Mouse (Mus musculus) kidney, embryonic 16.5 days (tissue): ENCODE measurements at regions not wholly inside any gene's neighbourhood (a gene's known extent, or its start where the extent isn't known, plus 50 kb on each side); places are given as distances from the start of the nearest gene placed in this dataset.

Source experiments
- ATAC-seq: fragments of 200-750 bp; cut with Nextera tagmentation; 2 replicates; pipeline ENCODE4 v1.8.0; 2017; ENCODE audit warnings: moderate TSS enrichment; ENCODE audit not compliant: low FRiP score, low TSS enrichment
- H3K27ac ChIP-seq: fragments of 300-500 bp; sonication (generic); 2 replicates; pipeline ENCODE4 v1.5.1; 2014; ENCODE audit warnings: low read length
- H3K27me3 ChIP-seq: fragments of 300-500 bp; sonication (generic); 2 replicates; pipeline ENCODE4 v1.6.1; 2014; ENCODE audit warnings: low read length, control low read depth, mixed read lengths; ENCODE audit not compliant: insufficient read depth
- H3K36me3 ChIP-seq: fragments of 300-500 bp; sonication (generic); 2 replicates; pipeline ENCODE4 v1.6.1; 2014; ENCODE audit warnings: low read length, control low read depth, mixed read lengths; ENCODE audit not compliant: insufficient read depth
- H3K4me1 ChIP-seq: fragments of 300-500 bp; sonication (generic); 2 replicates; pipeline ENCODE4 v1.6.1; 2014; ENCODE audit warnings: low read length, control low read depth, mixed read lengths; ENCODE audit not compliant: insufficient read depth
- H3K4me2 ChIP-seq: fragments of 300-500 bp; sonication (generic); replicated peaks from 2 replicates; pipeline ENCODE4 v1.6.1; 2014; ENCODE audit warnings: low read depth, low read length
- H3K4me3 ChIP-seq: fragments of 300-500 bp; sonication (generic); 2 replicates; pipeline ENCODE4 v1.5.1; 2014; ENCODE audit warnings: mild to moderate bottlenecking, low read length
- H3K9ac ChIP-seq: fragments of 300-500 bp; sonication (generic); replicated peaks from 2 replicates; pipeline ENCODE4 v1.6.1; 2014; ENCODE audit warnings: low read length
- H3K9me3 ChIP-seq: fragments of 300-500 bp; sonication (generic); 2 replicates; pipeline ENCODE4 v1.6.1; 2016; ENCODE audit warnings: low read length, control low read depth
- WGBS: fragments of 180-500 bp; shearing (Covaris S2); extraction: QIAGEN DNeasy Blood & Tissue Kit; methylation state at CpG from one replicate; pipeline ENCODE4 v1.1.7; 2014; 5-methylcytosine and 5-hydroxymethylcytosine counted together

DNA sequence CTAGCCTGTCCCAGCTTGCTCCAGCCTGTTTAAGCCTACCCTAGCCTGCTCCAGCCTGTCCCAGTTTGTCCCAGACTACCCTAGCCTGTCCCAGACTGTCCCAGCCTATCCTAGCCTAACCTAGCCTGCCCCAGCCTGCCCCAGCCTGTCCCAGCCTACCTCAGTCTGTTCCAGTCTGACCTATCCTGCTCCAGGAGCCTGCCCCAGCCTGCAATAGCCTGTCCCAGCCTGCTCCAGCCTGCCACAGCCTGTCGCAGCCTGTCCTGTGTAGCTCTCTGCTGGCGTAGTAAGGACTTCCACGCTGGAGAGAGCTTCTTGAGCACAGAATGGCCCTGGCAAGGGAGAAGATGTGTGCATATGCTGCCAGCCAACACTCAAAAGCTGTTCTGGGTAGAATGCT lies 192.5 kb downstream of the Cdh26 start:
- Histone ChIP-seq H3K4me3 (no peak overlapping the region), H3K4me2 (no peak overlapping the region), H3K36me3 (no peaks in the 10 kb centered on the region), H3K27ac (no peak overlapping the region), H3K9me3 (no peaks in the 10 kb centered on the region), H3K27me3 (no peaks in the 10 kb centered on the region), H3K9ac (no peak overlapping the region), H3K4me1 (peaks cover 18% of the 10 kb centered on the region)
- 66% methylated on average over 3 of the region's 3 CpGs for WGBS
- peak; percentile 81 for ATAC-seq

DNA sequence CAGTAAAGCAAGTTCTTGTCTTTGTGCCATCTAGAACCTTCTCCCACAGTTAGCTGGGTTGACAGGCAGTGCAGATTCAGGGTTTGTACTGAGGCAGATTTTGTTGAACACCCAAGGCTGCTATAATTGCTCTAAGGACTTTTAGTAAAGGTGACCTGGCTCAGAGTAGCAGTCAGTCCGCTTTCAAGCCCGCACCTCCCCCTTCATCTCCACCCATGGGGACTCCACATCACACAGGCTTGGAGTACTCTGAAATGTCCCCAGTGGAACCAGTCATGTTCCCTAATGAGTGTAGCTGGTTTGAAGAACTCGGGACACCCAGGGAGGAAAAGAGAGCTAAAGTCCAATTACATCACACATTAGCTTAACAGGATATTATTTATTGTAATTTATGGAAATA lies 194.1 kb downstream of the Cdh26 start:
- Histone ChIP-seq H3K36me3 (no peaks in the 10 kb centered on the region), H3K9ac (no peak overlapping the region), H3K4me2 (no peak overlapping the region), H3K9me3 (no peaks in the 10 kb centered on the region), H3K27ac (no peak overlapping the region), H3K4me3 (no peak overlapping the region), H3K4me1 (peaks cover 25% of the 10 kb centered on the region), H3K27me3 (no peaks in the 10 kb centered on the region; the same call in none of the 2 replicates)
- no peak for ATAC-seq
- WGBS: 87% methylated on average over 3 of the region's 3 CpGs

DNA sequence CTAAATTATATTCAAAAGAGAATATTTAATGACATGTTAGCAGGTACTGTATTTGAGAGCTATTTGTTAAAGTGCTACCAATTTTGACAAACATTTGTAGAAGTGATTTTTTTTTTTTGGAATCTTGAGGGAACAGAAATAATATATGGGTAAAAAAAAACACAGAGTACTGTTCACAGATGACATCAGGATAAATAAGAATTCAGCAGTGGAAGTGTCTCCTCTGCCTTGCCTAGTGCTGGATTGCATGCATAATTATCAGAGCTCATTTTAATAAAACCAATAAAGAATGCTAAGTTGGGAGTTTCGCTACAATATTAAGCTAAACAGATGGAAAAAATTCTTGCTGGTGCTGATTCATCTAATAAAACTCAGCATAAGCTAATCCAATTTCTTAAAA lies 194.6 kb downstream of the Cdh26 start:
- no peak for ATAC-seq
- H3K27me3 ChIP-seq: no peaks in the 10 kb centered on the region; the same call in none of the 2 replicates
- 95% methylated on average over 1 of the region's 1 CpGs for WGBS

DNA sequence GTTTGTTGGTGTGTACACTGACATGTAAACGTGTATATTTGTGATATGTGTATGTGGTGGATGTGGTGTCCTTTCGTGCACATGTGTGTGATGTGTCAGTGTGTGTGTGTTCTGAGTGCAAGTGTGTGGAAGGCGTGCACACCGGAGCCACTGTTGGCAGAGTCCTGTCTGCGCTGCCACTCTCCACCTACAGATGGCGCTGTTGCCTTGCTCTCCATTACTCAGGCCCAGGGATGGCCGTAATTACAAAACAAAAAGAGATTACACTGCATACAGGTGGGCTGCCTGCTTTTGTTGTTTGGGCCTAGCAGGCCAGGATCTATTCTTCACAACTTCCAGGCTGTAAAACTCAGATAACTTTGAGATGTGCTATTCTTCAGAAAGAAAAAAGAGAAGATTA lies 199.4 kb downstream of the Cdh26 start:
- H3K4me3 ChIP-seq: no peak overlapping the region
- WGBS: 32% methylated on average over 7 of the region's 7 CpGs
- H3K9me3 ChIP-seq: no peaks in the 10 kb centered on the region
- H3K27ac ChIP-seq: no peak overlapping the region
- H3K9ac ChIP-seq: no peak overlapping the region
- H3K4me2 ChIP-seq: no peak overlapping the region
- H3K27me3 ChIP-seq: no peaks in the 10 kb centered on the region; the same call in none of the 2 replicates
- ATAC-seq: no peak
- H3K36me3 ChIP-seq: no peaks in the 10 kb centered on the region
- peaks cover 46% of the 10 kb centered on the region for H3K4me1 ChIP-seq

More for the DNA sequence above, 194.6 kb downstream of the Cdh26 start:
- Histone ChIP-seq H3K4me2 (no peak overlapping the region), H3K9me3 (no peaks in the 10 kb centered on the region), H3K4me1 (peaks cover 25% of the 10 kb centered on the region), H3K36me3 (no peaks in the 10 kb centered on the region), H3K27ac (no peak overlapping the region), H3K4me3 (no peak overlapping the region), H3K9ac (no peak overlapping the region)

DNA sequence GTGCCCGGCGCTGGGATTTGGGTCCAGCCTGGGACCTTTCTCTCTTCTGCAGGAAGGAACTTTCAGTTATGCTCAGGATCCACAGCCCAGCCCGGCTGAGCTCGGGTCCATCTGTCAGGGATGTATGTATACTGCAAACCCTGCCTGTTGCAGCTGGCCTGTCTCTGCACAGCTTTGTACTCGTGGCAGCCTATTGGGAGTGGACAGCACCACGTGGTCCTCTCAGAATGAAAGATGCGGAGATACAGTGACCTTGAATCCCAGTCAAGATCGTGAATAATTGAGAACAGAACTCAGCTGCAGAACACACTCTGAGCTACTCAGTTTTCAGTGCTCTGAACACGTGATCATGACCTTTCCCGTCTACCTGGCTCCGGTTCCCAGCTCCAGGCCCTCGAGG lies 200.2 kb downstream of the Cdh26 start:
- WGBS: 37% methylated on average over 12 of the region's 12 CpGs
- Histone ChIP-seq H3K27me3 (no peaks in the 10 kb centered on the region; the same call in none of the 2 replicates), H3K4me3 (no peak overlapping the region), H3K27ac (peak overlapping the region; percentile 6; the same call in 1 of the 2 replicates), H3K36me3 (no peaks in the 10 kb centered on the region), H3K9ac (no peak overlapping the region), H3K9me3 (no peaks in the 10 kb centered on the region), H3K4me2 (no peak overlapping the region), H3K4me1 (peaks cover 49% of the 10 kb centered on the region)
- ATAC-seq: peak; percentile 81

DNA sequence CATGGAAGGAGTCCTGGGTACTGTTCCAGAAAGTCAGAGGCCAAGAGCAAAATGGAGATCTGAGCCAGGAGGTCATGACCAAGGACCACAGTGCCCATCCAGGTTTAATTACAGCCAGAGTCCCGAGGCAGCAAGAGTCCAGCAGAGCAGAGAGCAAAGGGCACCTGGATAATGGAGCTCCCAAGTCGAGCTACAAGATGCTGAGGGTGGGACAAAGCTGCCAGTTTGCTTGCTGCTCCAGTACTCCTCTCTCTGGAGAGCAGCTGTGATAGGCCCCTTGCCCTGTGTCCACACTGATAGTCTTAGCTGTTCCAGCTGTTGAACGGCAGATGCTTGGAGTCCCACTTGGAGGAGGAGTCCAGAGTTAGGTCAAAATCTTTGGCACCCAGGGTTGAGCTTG lies 201.0 kb downstream of the Cdh26 start:
- Histone ChIP-seq H3K4me3 (no peak overlapping the region), H3K9ac (no peak overlapping the region), H3K4me2 (no peak overlapping the region), H3K4me1 (peaks cover 54% of the 10 kb centered on the region), H3K9me3 (no peaks in the 10 kb centered on the region), H3K27ac (no peak overlapping the region), H3K36me3 (no peaks in the 10 kb centered on the region), H3K27me3 (no peaks in the 10 kb centered on the region; the same call in none of the 2 replicates)
- peak; percentile 4; the same call in 1 of the 2 replicates for ATAC-seq
- WGBS: 23% methylated on average over 3 of the region's 3 CpGs

DNA sequence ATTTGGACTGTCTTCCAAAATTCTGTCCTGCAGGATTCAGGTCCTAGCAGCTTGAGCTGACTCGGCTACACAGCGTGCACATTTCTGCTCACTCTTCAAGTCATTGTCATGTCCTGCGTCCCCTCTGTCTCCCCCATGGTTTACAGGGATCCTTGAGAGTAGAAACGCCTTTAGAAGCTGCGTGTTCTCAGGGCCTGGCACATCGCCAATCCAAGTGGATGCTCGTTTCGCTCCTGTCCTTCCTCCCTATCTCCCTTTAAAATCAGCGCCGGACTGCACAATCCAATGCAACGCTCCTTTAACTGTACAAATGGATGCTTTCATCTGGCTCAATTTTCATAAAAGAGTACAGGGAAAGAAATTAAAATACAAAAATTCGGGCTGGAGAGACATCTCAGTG lies 201.6 kb downstream of the Cdh26 start:
- no peaks in the 10 kb centered on the region for H3K36me3 ChIP-seq
- H3K4me3 ChIP-seq: no peak overlapping the region
- H3K27me3 ChIP-seq: no peaks in the 10 kb centered on the region; the same call in none of the 2 replicates
- no peak overlapping the region for H3K27ac ChIP-seq
- ATAC-seq: no peak
- no peak overlapping the region for H3K4me2 ChIP-seq
- WGBS: 63% methylated on average over 12 of the region's 12 CpGs
- no peaks in the 10 kb centered on the region for H3K9me3 ChIP-seq
- peaks cover 50% of the 10 kb centered on the region for H3K4me1 ChIP-seq
- no peak overlapping the region for H3K9ac ChIP-seq

DNA sequence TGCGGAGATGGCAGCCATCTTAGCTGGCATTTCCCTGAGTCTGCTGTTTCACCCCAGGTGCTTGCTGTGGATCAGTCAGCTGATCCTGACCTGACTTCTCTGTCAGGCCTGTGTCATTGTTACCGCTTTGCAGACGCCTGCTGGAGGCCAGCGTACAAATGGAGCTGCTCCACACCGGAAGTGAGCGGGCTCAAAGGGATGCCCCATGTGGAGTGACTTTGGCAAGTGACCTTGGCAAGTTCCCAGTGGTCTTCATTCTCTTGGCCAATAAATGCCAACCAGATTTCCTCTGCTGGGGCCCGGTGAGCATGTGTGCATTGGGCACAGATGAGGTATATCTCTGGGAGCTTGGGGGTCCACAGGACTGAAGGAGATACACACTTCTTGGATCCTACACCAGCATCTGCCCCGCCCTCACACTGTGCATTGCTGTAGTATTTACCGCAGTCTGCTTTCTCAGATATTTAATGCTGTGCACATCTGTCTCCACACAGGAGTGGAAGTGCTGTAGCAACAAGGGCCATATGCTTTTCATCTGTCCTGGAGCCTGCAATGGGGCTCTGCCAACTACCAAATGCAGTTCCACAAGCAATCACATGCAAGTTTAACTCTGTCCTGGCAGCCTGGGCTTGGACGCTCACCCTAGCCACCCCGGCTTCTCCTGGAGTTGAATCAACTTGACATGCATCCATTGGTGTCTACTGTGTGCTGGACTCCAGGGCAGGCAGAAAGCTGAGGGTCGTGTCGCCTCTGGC lies 202.7 kb downstream of the Cdh26 start:
- H3K9ac ChIP-seq: no peak overlapping the region
- H3K9me3 ChIP-seq: no peaks in the 10 kb centered on the region
- H3K27ac ChIP-seq: no peak overlapping the region
- no peaks in the 10 kb centered on the region; the same call in none of the 2 replicates for H3K27me3 ChIP-seq
- H3K4me2 ChIP-seq: no peak overlapping the region
- H3K36me3 ChIP-seq: no peaks in the 10 kb centered on the region
- no peak for ATAC-seq
- WGBS: 92% methylated on average over 13 of the region's 13 CpGs
- peaks cover 40% of the 10 kb centered on the region for H3K4me1 ChIP-seq
- H3K4me3 ChIP-seq: no peak overlapping the region

DNA sequence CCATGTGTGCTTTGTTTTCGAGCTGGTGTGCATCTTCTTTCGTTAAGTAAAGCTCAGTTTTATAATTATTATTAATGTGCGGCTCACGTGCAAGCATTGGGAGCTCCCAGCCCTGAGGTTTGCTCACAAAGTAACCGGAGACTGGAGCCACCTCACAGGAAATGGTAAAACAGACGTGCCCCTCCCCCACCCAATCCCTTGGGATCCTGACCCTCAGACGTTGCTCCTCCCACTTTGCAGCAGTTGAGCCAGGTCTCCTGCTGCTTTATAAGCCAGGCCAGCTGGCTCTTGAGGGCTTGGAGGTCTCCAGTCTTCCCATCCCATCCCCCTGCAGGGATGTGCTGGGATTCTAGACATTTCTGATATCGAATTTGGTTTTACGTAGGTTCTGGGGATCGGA lies 203.8 kb downstream of the Cdh26 start:
- no peaks in the 10 kb centered on the region for H3K27me3 ChIP-seq
- WGBS: 38% methylated on average over 10 of the region's 10 CpGs

DNA sequence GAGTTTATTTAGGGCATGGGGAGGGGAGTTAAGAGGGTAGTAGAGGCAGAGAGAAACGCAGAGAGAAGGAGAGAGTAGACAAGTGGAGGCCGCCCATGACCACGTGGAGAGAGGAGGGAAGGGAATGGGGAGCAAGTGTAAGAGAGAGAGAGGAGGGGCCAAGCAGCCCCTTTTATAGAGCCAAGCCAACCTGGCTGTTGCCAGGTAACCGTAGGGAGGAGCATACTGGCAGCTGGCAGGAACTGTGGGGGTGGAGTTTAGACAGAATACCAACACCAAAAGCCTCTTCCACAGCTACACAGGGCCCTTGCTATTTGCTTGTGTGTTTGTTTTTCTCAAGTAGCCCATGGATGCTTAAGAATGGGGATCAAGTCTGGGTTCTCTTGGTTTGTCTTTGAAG lies 205.4 kb downstream of the Cdh26 start:
- Histone ChIP-seq H3K36me3 (no peaks in the 10 kb centered on the region), H3K9me3 (no peaks in the 10 kb centered on the region), H3K27ac (no peak overlapping the region), H3K4me1 (peaks cover 31% of the 10 kb centered on the region), H3K4me2 (no peak overlapping the region), H3K9ac (no peak overlapping the region), H3K27me3 (no peaks in the 10 kb centered on the region), H3K4me3 (no peak overlapping the region)
- ATAC-seq: 0 out of 2 replicates have a peak, but pooled peaks have one; percentile 39
- 40% methylated on average over 4 of the region's 4 CpGs for WGBS

More for the DNA sequence above, 203.8 kb downstream of the Cdh26 start:
- ATAC-seq: no peak
- Histone ChIP-seq H3K4me3 (no peak overlapping the region), H3K4me2 (no peak overlapping the region), H3K36me3 (no peaks in the 10 kb centered on the region), H3K9me3 (no peaks in the 10 kb centered on the region), H3K4me1 (peaks cover 36% of the 10 kb centered on the region), H3K9ac (no peak overlapping the region), H3K27ac (no peak overlapping the region)
